20 mouse cellular contexts compared by ENCODE assay signal in the genomic region with DNA sequence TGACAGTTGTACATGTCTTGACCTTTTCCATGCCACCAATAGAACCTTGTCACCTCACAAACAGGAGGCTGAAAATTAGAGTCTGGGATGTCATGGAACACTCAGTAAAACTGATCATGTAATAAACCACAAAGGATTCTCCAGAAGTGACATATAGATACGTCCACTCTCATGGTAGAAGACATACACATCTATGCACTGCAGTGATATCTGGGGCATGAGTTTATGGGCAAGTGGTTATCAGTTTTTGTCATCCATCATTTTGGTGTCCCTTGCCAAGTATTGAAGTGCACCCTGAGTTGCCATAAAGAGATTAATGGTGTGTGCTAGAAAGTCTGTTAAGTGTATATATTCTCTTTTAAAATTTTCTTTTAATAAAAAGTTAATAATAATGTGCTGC. TPM values are rescaled to one million over a fixed set of nuclear protein-coding genes. Genes with fewer than 3 reads are reported as not detected.
DNase-seq lines count a peak whose midpoint lies in the region; ATAC-seq and TF ChIP-seq lines count a peak whose summit lies in the region.
"Had no signal": no experiment of that assay in that cellular context is flagged by ENCODE, and none has a peak within 500 bp of the region (broad histone marks: within the 10 kb centered on the region; RNA-seq: fewer than 3 reads in every experiment).

No protein-coding gene starts in this region.

- peak; percentile 70; the same call in 1 of the 2 replicates for ATAC-seq in common myeloid progenitor, adult 5-6 weeks (replicated peaks; ENCODE audit: low read depth, poor library complexity, severe bottlenecking)
- peak; percentile 67 for ATAC-seq in liver, embryonic 12.5 days
- peak; percentile 82 for ATAC-seq in liver, embryonic 16.5 days (ENCODE audit: low read depth)
- ATAC-seq: forebrain, embryonic 15.5 days had no signal

- intact Hi-C loops in gastrocnemius, adult 2 months (cut with DNase I) = no loop called here

- H3K27ac ChIP-seq in liver, embryonic 12.5 days = no peak overlapping the region
- peak overlapping the region; percentile 33; the same call in 1 of the 2 replicates for H3K27ac ChIP-seq in liver, embryonic 16.5 days (ENCODE audit: low read length)
- H3K27ac ChIP-seq in gastrocnemius, adult 2 months = no peak overlapping the region
- H3K27ac ChIP-seq: embryonic facial prominence, embryonic 10.5 days; forebrain, embryonic 15.5 days; heart, adult 2 months; hindbrain, embryonic 10.5 days; hindbrain, embryonic 14.5 days had no signal

- peaks cover 30% of the 10 kb centered on the region for H3K36me3 ChIP-seq in liver, embryonic 12.5 days
- no peaks in the 10 kb centered on the region; the same call in 1 of the 2 replicates for H3K36me3 ChIP-seq in liver, embryonic 16.5 days (ENCODE audit: control insufficient read depth, insufficient read depth)

- H3K27me3 ChIP-seq in liver, embryonic 12.5 days (replicated peaks) = no peaks in the 10 kb centered on the region
- no peaks in the 10 kb centered on the region for H3K27me3 ChIP-seq in liver, embryonic 16.5 days (ENCODE audit: control insufficient read depth, insufficient read depth, low read depth, low read length)
- H3K27me3 ChIP-seq: CH12.LX; forebrain, embryonic 15.5 days; heart, embryonic 12.5 days had no signal

- TF ChIP-seq CTCF in gastrocnemius, adult 2 months (IDR thresholded peaks at IDR 0.05) = no peak

- H3K4me1 ChIP-seq in liver, embryonic 12.5 days = peaks cover 13% of the 10 kb centered on the region; the same call in 1 of the 2 replicates
- peaks cover 9% of the 10 kb centered on the region for H3K4me1 ChIP-seq in liver, embryonic 16.5 days (ENCODE audit: control insufficient read depth, low read depth, low read length)
- H3K4me1 ChIP-seq: embryonic facial prominence, embryonic 10.5 days had no signal

- H3K9me3 ChIP-seq in liver, embryonic 12.5 days (replicated peaks) = no peaks in the 10 kb centered on the region
- no peaks in the 10 kb centered on the region for H3K9me3 ChIP-seq in liver, embryonic 16.5 days (replicated peaks; ENCODE audit: control insufficient read depth, low read length)
- H3K9me3 ChIP-seq: embryonic facial prominence, embryonic 10.5 days; forebrain, embryonic 15.5 days; heart, embryonic 12.5 days; hindbrain, embryonic 10.5 days had no signal

- no peak for DNase-seq in kidney, postnatal 14 days
- no peak for DNase-seq in gastrocnemius, adult 2 months
- DNase-seq in lung, postnatal 36 days = no peak
- DNase-seq: adrenal gland, adult 2 months; adrenal gland, postnatal 25 days; cerebellum, adult 18-20 months; cerebellum, adult 9-11 months; cerebellum, postnatal 36 days; gastrocnemius, postnatal 10 days; heart, adult 2 months had no signal

- no peak overlapping the region for H3K9ac ChIP-seq in liver, embryonic 12.5 days
- no peak overlapping the region for H3K9ac ChIP-seq in liver, embryonic 16.5 days (ENCODE audit: low read depth, low read length)
- H3K9ac ChIP-seq: forebrain, embryonic 15.5 days; heart, embryonic 12.5 days; hindbrain, embryonic 14.5 days had no signal

- no peak overlapping the region for H3K4me2 ChIP-seq in liver, embryonic 12.5 days
- no peak overlapping the region for H3K4me2 ChIP-seq in liver, embryonic 16.5 days (ENCODE audit: low read depth, low read length)
- H3K4me2 ChIP-seq: forebrain, embryonic 15.5 days; heart, embryonic 12.5 days; hindbrain, embryonic 14.5 days had no signal

- no peak overlapping the region for H3K4me3 ChIP-seq in liver, embryonic 12.5 days
- H3K4me3 ChIP-seq in liver, embryonic 16.5 days (ENCODE audit: low read depth, low read length) = no peak overlapping the region
- no peak overlapping the region for H3K4me3 ChIP-seq in gastrocnemius, adult 2 months
- H3K4me3 ChIP-seq: embryonic facial prominence, embryonic 10.5 days; erythroblast, embryonic 14.5 days; forebrain, embryonic 15.5 days; heart, adult 2 months; heart, embryonic 12.5 days; hindbrain, embryonic 10.5 days had no signal

- WGBS in liver, embryonic 12.5 days (ENCODE audit: insufficient replicate concordance) = 40% methylated on average over 1 of the region's 1 CpGs
- 33% methylated on average over 1 of the region's 1 CpGs for WGBS in liver, embryonic 16.5 days (ENCODE audit: insufficient replicate concordance)

RNA-seq across cellular contexts. Expression of a gene that starts 25.6 kb away (rescaled TPM):
- total RNA-seq in common myeloid progenitor, adult 5-6 weeks (2017) = 48.1 and 66.9 TPM in 2 replicates
- 14.1 and 14.5 TPM in 2 replicates for polyA plus RNA-seq in liver, embryonic 12.5 days (2016; fragmentation: Nextera tagmentation; extraction: Ambion mirVana)
- 7.4 and 7.9 TPM in 2 replicates for polyA plus RNA-seq in liver, embryonic 16.5 days (2015; fragmentation: Nextera tagmentation; extraction: Ambion mirVana)
- total RNA-seq in gastrocnemius, adult 2 months (2021) = 10 to 100 TPM; 13.1 to 13.2 TPM
